Mouse (Mus musculus) kidney, embryonic 16.5 days (tissue): ENCODE results near the gene Crb2. TPM values are rescaled to one million over a fixed set of nuclear protein-coding genes. Genes with fewer than 3 reads are reported as not detected.

Source experiments
- ATAC-seq: fragments of 200-750 bp; cut with Nextera tagmentation; 2 replicates; pipeline ENCODE4 v1.8.0; 2017; ENCODE audit warnings: moderate TSS enrichment; ENCODE audit not compliant: low FRiP score, low TSS enrichment
- H3K27ac ChIP-seq: fragments of 300-500 bp; sonication (generic); 2 replicates; pipeline ENCODE4 v1.5.1; 2014; ENCODE audit warnings: low read length
- H3K27me3 ChIP-seq: fragments of 300-500 bp; sonication (generic); 2 replicates; pipeline ENCODE4 v1.6.1; 2014; ENCODE audit warnings: low read length, control low read depth, mixed read lengths; ENCODE audit not compliant: insufficient read depth
- H3K36me3 ChIP-seq: fragments of 300-500 bp; sonication (generic); 2 replicates; pipeline ENCODE4 v1.6.1; 2014; ENCODE audit warnings: low read length, control low read depth, mixed read lengths; ENCODE audit not compliant: insufficient read depth
- H3K4me1 ChIP-seq: fragments of 300-500 bp; sonication (generic); 2 replicates; pipeline ENCODE4 v1.6.1; 2014; ENCODE audit warnings: low read length, control low read depth, mixed read lengths; ENCODE audit not compliant: insufficient read depth
- H3K4me2 ChIP-seq: fragments of 300-500 bp; sonication (generic); replicated peaks from 2 replicates; pipeline ENCODE4 v1.6.1; 2014; ENCODE audit warnings: low read depth, low read length
- H3K4me3 ChIP-seq: fragments of 300-500 bp; sonication (generic); 2 replicates; pipeline ENCODE4 v1.5.1; 2014; ENCODE audit warnings: mild to moderate bottlenecking, low read length
- H3K9ac ChIP-seq: fragments of 300-500 bp; sonication (generic); replicated peaks from 2 replicates; pipeline ENCODE4 v1.6.1; 2014; ENCODE audit warnings: low read length
- H3K9me3 ChIP-seq: fragments of 300-500 bp; sonication (generic); 2 replicates; pipeline ENCODE4 v1.6.1; 2016; ENCODE audit warnings: low read length, control low read depth
- WGBS: fragments of 180-500 bp; shearing (Covaris S2); extraction: QIAGEN DNeasy Blood & Tissue Kit; methylation state at CpG from one replicate; pipeline ENCODE4 v1.1.7; 2014; 5-methylcytosine and 5-hydroxymethylcytosine counted together
- polyA plus RNA-seq: library from polyadenylated mRNA; unstranded; fragments of >200 nt; fragmentation: Nextera tagmentation; extraction: Ambion mirVana; gene quantifications from 2 replicates; pipeline ENCODE4 v1.2.1, GENCODE M21; 2015

Crb2 gene
- polyA plus RNA-seq, 1 experiment from 2014 or later, result 4.6 TPM

GRCm38 (mm10) chr2:37748442-37749066 is 27.5 kb upstream of the Crb2 start:
- Histone ChIP-seq H3K4me1 (peaks cover 19% of the 10 kb centered on the region), H3K36me3 (no peaks in the 10 kb centered on the region), H3K9me3 (no peaks in the 10 kb centered on the region), H3K27ac (no peak overlapping the region), H3K4me3 (no peak overlapping the region), H3K4me2 (no peak overlapping the region), H3K27me3 (no peaks in the 10 kb centered on the region), H3K9ac (no peak overlapping the region)
- 38% methylated on average over 10 of the region's 10 CpGs for WGBS
- peak; percentile 41; the same call in 1 of the 2 replicates for ATAC-seq

GRCm38 (mm10) chr2:37749323-37749722 is 26.7 kb upstream of the Crb2 start:
- 49% methylated on average over 6 of the region's 6 CpGs for WGBS
- no peak; the same call in 1 of the 2 replicates for ATAC-seq
- no peaks in the 10 kb centered on the region for H3K9me3 ChIP-seq
- no peak overlapping the region for H3K4me3 ChIP-seq
- no peaks in the 10 kb centered on the region for H3K36me3 ChIP-seq
- no peak overlapping the region for H3K27ac ChIP-seq
- H3K4me2 ChIP-seq, result no peak overlapping the region
- peaks cover 19% of the 10 kb centered on the region for H3K4me1 ChIP-seq
- H3K9ac ChIP-seq, result no peak overlapping the region
- no peaks in the 10 kb centered on the region for H3K27me3 ChIP-seq

DNA sequence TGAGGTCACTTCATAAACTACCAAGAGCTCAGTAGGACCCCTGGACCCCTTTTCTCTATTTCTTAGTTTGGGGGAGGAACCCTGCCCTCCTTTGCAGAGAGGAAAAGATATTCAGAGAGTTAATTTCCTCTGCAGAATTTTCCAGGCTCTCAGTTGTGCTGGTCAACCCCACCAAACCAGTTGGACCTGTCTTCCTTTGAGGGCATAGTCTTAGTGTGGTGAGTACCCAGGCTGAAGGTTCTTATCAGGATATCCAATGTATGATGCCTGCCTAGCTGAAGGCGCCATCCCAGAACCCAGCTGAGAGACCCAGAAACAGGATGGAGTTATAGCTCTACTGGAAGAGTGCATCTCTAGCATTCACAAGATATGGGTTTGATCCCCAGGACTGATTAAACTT is 24.9 kb upstream of the Crb2 start:
- Histone ChIP-seq H3K27me3 (no peaks in the 10 kb centered on the region), H3K9ac (no peak overlapping the region), H3K4me3 (no peak overlapping the region), H3K27ac (no peak overlapping the region), H3K4me2 (no peak overlapping the region), H3K9me3 (no peaks in the 10 kb centered on the region), H3K36me3 (no peaks in the 10 kb centered on the region), H3K4me1 (peaks cover 19% of the 10 kb centered on the region)
- 76% methylated on average over 1 of the region's 1 CpGs for WGBS
- ATAC-seq, result no peak

DNA sequence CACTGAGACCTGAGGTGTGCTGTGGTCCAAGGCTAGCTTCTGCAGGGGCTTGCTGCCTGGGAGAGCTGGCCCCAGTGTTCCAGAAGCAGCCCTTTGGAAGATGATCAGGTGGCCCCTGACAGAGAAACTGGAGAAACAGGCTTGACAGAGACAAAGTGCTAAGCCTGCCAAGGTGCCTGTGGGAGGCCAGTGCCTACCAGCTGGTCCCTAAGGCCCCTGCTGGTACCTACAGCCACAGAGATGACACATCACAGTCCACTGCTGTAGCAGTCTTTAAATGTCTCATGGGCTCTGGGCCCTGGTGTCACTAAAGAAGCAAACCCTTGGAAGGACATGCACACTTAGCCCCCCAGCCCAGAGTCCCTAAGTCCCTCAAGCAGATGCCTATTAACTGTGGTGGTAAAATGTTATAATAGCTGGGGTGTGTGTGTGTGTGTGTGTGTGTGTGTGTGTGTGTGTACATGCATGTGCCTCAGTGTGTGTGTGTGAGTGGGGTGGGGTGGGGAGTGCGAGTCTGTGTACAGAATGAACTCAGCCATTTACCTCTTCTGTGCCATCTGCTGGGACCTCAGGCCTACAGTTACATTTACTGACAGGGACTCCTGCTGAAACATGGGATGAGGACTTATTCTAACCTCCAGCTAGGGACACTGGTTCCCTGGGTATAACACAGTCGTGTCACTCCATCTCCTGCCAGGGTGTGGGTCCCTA is 19.7 kb upstream of the Crb2 start:
- 79% methylated on average over 2 of the region's 2 CpGs for WGBS
- ATAC-seq, result no peak
- Histone ChIP-seq H3K4me2 (no peak overlapping the region), H3K9me3 (no peaks in the 10 kb centered on the region), H3K4me3 (no peak overlapping the region), H3K9ac (no peak overlapping the region), H3K27ac (no peak overlapping the region), H3K4me1 (peaks cover 13% of the 10 kb centered on the region), H3K27me3 (no peaks in the 10 kb centered on the region), H3K36me3 (no peaks in the 10 kb centered on the region)

GRCm38 (mm10) chr2:37757016-37757415 is 19.0 kb upstream of the Crb2 start:
- H3K4me2 ChIP-seq, result no peak overlapping the region
- H3K4me1 ChIP-seq, result peaks cover 13% of the 10 kb centered on the region
- no peak overlapping the region for H3K9ac ChIP-seq
- H3K4me3 ChIP-seq, result no peak overlapping the region
- no peaks in the 10 kb centered on the region for H3K27me3 ChIP-seq
- 84% methylated on average over 5 of the region's 5 CpGs for WGBS
- no peaks in the 10 kb centered on the region for H3K9me3 ChIP-seq
- ATAC-seq, result no peak
- no peaks in the 10 kb centered on the region for H3K36me3 ChIP-seq
- no peak overlapping the region for H3K27ac ChIP-seq

DNA sequence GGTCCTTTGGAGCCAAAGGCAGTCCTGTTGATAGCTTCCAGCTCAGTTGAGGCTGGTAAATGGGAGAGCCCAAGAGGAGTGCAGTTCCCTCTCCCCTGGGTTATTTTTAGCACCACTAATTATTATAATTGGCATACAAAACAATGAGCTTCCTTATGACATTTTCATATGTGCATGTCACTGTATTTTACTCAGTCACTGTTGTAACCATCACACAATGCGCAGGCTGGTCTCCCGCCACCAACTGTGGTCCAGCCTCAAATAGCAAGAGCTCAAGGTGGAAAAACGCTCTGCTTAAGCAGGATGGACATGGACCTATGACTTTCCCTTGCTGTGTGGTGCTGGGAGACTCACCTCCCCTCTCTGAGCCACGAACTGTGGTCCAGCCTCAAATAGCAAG is 18.3 kb upstream of the Crb2 start:
- WGBS, result 85% methylated on average over 4 of the region's 4 CpGs
- no peaks in the 10 kb centered on the region for H3K36me3 ChIP-seq
- no peak overlapping the region for H3K9ac ChIP-seq
- peaks cover 13% of the 10 kb centered on the region for H3K4me1 ChIP-seq
- no peak overlapping the region for H3K4me3 ChIP-seq
- no peaks in the 10 kb centered on the region for H3K27me3 ChIP-seq
- no peaks in the 10 kb centered on the region for H3K9me3 ChIP-seq
- H3K27ac ChIP-seq, result no peak overlapping the region
- no peak overlapping the region for H3K4me2 ChIP-seq
- no peak; the same call in 1 of the 2 replicates for ATAC-seq

- Histone ChIP-seq H3K4me1 (peaks cover 14% of the 10 kb centered on the region), H3K4me2 (peak overlapping the region; percentile 44), H3K27me3 (no peaks in the 10 kb centered on the region), H3K9ac (peak overlapping the region; percentile 52), H3K4me3 (peak overlapping the region; percentile 14), H3K36me3 (no peaks in the 10 kb centered on the region), H3K9me3 (no peaks in the 10 kb centered on the region), H3K27ac (no peak overlapping the region)
- WGBS, result 12% methylated on average over 21 of the region's 21 CpGs
- ATAC-seq, result peak; percentile 55; the same call in 1 of the 2 replicates
These were observed 17.6 kb upstream of the Crb2 start for GRCm38 (mm10) chr2:37758343-37759015.

- 57% methylated on average over 6 of the region's 6 CpGs for WGBS
- Histone ChIP-seq H3K4me1 (peaks cover 31% of the 10 kb centered on the region), H3K27ac (no peak overlapping the region), H3K9me3 (no peaks in the 10 kb centered on the region), H3K9ac (no peak overlapping the region), H3K4me3 (no peak overlapping the region), H3K4me2 (no peak overlapping the region), H3K27me3 (no peaks in the 10 kb centered on the region), H3K36me3 (no peaks in the 10 kb centered on the region)
- no peak for ATAC-seq
These were observed 15.4 kb upstream of the Crb2 start for GRCm38 (mm10) chr2:37760633-37761032.

DNA sequence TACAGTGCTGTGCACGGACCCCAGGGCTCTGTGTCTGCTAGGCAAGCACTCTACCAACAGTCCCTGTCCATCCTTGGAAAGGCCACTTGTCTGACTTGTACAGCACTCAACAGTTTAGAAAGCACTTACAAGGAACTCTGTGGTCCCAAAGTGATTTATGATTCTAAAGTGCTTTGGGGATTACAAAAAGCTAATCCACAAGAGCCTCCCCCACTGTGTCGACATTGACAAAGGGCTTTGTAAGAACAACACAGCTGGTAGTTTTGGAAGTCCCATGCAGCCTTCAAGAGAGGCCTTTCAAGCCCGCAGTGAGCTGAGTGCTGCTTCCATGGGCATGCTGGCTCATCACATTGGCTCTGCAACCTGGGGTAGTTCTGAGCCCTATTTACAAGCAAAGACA is 12.4 kb upstream of the Crb2 start:
- Histone ChIP-seq H3K4me3 (no peak overlapping the region), H3K27ac (no peak overlapping the region), H3K9me3 (no peaks in the 10 kb centered on the region), H3K36me3 (no peaks in the 10 kb centered on the region), H3K4me2 (no peak overlapping the region), H3K9ac (no peak overlapping the region), H3K4me1 (peaks cover 45% of the 10 kb centered on the region), H3K27me3 (no peaks in the 10 kb centered on the region)
- WGBS, result 24% methylated on average over 3 of the region's 3 CpGs
- ATAC-seq, result no peak

- Histone ChIP-seq H3K27me3 (no peaks in the 10 kb centered on the region), H3K4me1 (peaks cover 49% of the 10 kb centered on the region), H3K4me3 (no peak overlapping the region), H3K9ac (no peak overlapping the region), H3K27ac (no peak overlapping the region), H3K36me3 (no peaks in the 10 kb centered on the region), H3K9me3 (no peaks in the 10 kb centered on the region), H3K4me2 (no peak overlapping the region)
- 85% methylated on average over 2 of the region's 2 CpGs for WGBS
- no peak for ATAC-seq
These were observed 11.5 kb upstream of the Crb2 start for GRCm38 (mm10) chr2:37764514-37764913.
